Mouse (Mus musculus): ENCODE data around the gene Lrrc2. TPM values are rescaled to one million over a fixed set of nuclear protein-coding genes. Genes with fewer than 3 reads are reported as not detected.

The Lrrc2 gene
- polyA plus RNA-seq, 1 experiment, result 0.25 TPM

DNA sequence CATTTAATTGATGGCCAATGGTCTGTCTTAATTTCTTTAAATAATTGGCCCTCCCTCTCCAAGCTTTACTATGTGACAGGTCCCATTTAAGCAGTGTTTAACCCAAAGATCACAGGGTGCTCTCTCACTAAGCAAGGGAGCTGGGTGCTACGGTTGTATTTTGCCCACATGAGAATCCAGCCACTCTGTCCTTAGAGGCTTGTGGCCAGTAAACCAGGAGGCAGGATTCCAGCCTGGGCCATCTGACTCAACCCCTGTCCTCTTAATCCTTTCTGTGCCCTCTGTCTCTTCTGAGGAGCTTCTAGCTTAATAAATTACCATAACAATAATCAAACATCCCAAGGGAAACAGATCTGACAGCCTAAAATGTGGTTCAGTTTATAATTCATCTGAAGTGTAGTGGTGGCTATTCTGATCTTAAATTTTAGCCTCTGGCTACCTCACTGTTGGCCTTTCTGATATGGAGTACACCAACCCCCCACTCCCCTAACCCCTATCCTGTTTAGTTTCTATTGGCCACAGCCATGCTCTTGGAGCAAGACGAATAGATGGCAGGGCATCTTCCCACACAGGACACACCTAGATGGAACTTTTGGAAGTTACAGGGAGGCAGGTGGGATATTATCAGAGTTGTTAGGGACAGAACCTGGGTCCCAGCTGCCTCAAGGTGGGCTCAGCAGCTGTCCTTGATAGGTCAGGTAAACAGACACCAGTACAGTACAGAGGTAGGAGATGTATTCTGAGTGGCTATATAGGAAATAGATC is 3.5 kb downstream of the Lrrc2 start:
- no peak overlapping the region for H3K4me3 ChIP-seq (ENCODE audit: control insufficient read depth, low read depth, low read length)
- no peak for TF ChIP-seq POLR2A (IDR thresholded peaks at IDR 0.05; ENCODE audit: control insufficient read depth, low read depth, low read length)
- no peak for TF ChIP-seq CTCF (IDR thresholded peaks at IDR 0.05; ENCODE audit: control insufficient read depth, insufficient read depth, insufficient replicate concordance, low read depth, low read length)
- H3K36me3 ChIP-seq (ENCODE audit: control insufficient read depth, insufficient read depth, low read length), result no peaks in the 10 kb centered on the region
- no peaks in the 10 kb centered on the region for H3K4me1 ChIP-seq (ENCODE audit: control insufficient read depth, insufficient read depth, low read length)
- H3K27ac ChIP-seq (ENCODE audit: control insufficient read depth, insufficient read depth, low read depth, low read length), result no peak overlapping the region
- no peaks in the 10 kb centered on the region for H3K27me3 ChIP-seq (ENCODE audit: control insufficient read depth, insufficient read depth, low read length)

GRCm38 (mm10) chr9:110955962-110956361 is 4.6 kb downstream of the Lrrc2 start:
- Histone ChIP-seq H3K4me3 (ENCODE audit: control insufficient read depth, low read depth, low read length) (no peak overlapping the region), H3K36me3 (ENCODE audit: control insufficient read depth, insufficient read depth, low read length) (no peaks in the 10 kb centered on the region), H3K27me3 (ENCODE audit: control insufficient read depth, insufficient read depth, low read length) (no peaks in the 10 kb centered on the region), H3K27ac (ENCODE audit: control insufficient read depth, insufficient read depth, low read depth, low read length) (no peak overlapping the region), H3K4me1 (ENCODE audit: control insufficient read depth, insufficient read depth, low read length) (no peaks in the 10 kb centered on the region)
- no peak for TF ChIP-seq CTCF (IDR thresholded peaks at IDR 0.05; ENCODE audit: control insufficient read depth, insufficient read depth, insufficient replicate concordance, low read depth, low read length)
- TF ChIP-seq POLR2A (IDR thresholded peaks at IDR 0.05; ENCODE audit: control insufficient read depth, low read depth, low read length), result no peak

DNA sequence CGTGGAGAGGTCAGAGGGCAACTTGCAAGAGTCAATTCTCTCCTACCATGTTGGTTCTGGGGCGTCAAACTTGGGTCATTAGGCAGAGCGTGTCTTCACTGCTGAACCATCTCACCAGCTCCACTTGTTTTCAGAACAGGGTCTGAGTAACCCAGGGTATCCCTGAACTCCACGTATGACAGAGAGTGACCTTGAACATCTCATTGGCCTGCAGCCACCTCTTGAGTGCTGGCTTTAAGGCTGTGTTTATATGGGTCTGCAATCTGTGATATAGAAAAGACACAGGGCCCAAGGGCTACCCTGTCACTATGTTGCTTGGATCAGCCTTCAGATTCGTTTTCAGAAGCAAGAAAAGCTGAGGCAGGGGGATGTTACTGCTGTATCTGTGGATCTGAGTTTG is 8.3 kb downstream of the Lrrc2 start:
- H3K27me3 ChIP-seq (ENCODE audit: control insufficient read depth, insufficient read depth, low read length), result no peaks in the 10 kb centered on the region
- no peaks in the 10 kb centered on the region for H3K4me1 ChIP-seq (ENCODE audit: control insufficient read depth, insufficient read depth, low read length)
- H3K27ac ChIP-seq (ENCODE audit: control insufficient read depth, insufficient read depth, low read depth, low read length), result no peak overlapping the region
- no peaks in the 10 kb centered on the region for H3K36me3 ChIP-seq (ENCODE audit: control insufficient read depth, insufficient read depth, low read length)
- no peak overlapping the region for H3K4me3 ChIP-seq (ENCODE audit: control insufficient read depth, low read depth, low read length)
- TF ChIP-seq CTCF (IDR thresholded peaks at IDR 0.05; ENCODE audit: control insufficient read depth, insufficient read depth, insufficient replicate concordance, low read depth, low read length), result no peak
- no peak for TF ChIP-seq POLR2A (IDR thresholded peaks at IDR 0.05; ENCODE audit: control insufficient read depth, low read depth, low read length)

DNA sequence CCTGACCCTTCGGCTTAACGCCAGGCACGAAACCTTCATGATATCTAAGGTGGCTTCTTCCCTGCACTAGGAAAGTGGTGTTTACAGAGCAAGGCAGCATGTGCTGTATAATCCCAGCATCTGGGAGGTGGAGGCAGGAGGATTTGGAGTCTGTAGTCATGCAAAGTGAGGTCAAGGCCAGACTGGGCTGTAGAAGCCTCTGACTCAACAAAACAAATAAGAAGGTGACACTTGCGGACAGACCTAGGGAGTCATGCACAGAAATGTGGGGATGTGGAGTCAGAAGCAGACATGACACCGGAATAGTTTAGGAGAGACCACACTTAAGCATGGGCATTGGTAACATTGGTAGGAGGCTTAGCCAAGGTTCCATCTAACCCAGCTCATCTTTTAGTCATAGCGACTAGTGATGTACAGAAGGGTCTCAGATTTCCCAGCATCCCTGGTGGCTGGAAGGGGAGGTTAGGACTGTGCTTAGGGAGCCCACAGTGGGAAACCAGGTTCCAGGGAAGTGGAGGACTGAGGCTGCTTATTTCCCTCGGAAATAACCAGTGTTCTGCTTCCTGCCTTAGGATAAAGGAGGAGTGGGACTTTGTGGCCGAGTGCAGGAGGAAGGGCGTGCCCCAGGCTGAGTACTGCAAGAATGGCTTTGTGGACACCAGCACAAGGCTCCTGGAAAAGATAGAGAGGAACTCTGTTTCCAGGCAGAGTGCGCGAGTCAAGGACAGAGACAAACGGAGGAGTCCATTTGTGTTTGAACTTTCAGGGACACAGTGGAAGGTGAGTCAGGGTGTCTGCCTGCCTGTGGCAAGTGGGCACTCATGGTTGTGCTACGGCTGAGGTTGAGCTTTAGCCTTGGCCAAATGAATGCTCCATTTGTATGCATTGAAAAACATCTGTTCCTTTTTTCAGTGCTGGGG is 9.1 kb downstream of the Lrrc2 start:
- TF ChIP-seq CTCF (IDR thresholded peaks at IDR 0.05; ENCODE audit: control insufficient read depth, insufficient read depth, insufficient replicate concordance, low read depth, low read length) (no peak), POLR2A (IDR thresholded peaks at IDR 0.05; ENCODE audit: control insufficient read depth, low read depth, low read length) (no peak)

DNA sequence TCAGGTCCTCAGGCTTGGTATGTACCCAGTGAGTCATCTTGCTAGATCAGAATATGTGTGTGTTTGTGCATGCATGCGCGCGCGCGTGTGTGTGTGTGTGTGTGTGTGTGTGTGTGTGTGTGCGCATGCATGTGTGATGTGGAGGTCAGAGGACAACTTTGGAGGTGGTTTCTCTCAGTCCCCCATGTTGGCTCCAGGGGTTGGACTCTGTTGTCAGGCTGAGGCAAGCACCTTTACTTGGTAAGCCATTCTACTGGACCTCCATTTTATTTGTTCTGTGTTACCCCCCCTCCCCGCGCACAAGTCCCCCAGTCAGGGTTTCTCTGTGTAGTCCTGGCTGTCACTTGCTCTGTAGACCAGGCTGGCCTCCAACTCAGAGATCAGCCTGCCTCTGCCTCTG is 10.0 kb downstream of the Lrrc2 start:
- no peak for TF ChIP-seq CTCF (IDR thresholded peaks at IDR 0.05; ENCODE audit: control insufficient read depth, insufficient read depth, insufficient replicate concordance, low read depth, low read length)
- TF ChIP-seq POLR2A (IDR thresholded peaks at IDR 0.05; ENCODE audit: control insufficient read depth, low read depth, low read length), result no peak
- no peaks in the 10 kb centered on the region for H3K36me3 ChIP-seq (ENCODE audit: control insufficient read depth, insufficient read depth, low read length)
- no peak overlapping the region for H3K27ac ChIP-seq (ENCODE audit: control insufficient read depth, insufficient read depth, low read depth, low read length)
- H3K4me3 ChIP-seq (ENCODE audit: control insufficient read depth, low read depth, low read length), result no peak overlapping the region
- H3K27me3 ChIP-seq (ENCODE audit: control insufficient read depth, insufficient read depth, low read length), result no peaks in the 10 kb centered on the region
- H3K4me1 ChIP-seq (ENCODE audit: control insufficient read depth, insufficient read depth, low read length), result no peaks in the 10 kb centered on the region; the same call in 1 of the 2 replicates

More for the DNA sequence above, 9.1 kb downstream of the Lrrc2 start:
- no peaks in the 10 kb centered on the region for H3K36me3 ChIP-seq (ENCODE audit: control insufficient read depth, insufficient read depth, low read length)
- H3K27me3 ChIP-seq (ENCODE audit: control insufficient read depth, insufficient read depth, low read length), result no peaks in the 10 kb centered on the region
- no peak overlapping the region for H3K27ac ChIP-seq (ENCODE audit: control insufficient read depth, insufficient read depth, low read depth, low read length)
- H3K4me3 ChIP-seq (ENCODE audit: control insufficient read depth, low read depth, low read length), result no peak overlapping the region
- H3K4me1 ChIP-seq (ENCODE audit: control insufficient read depth, insufficient read depth, low read length), result no peaks in the 10 kb centered on the region; the same call in 1 of the 2 replicates

GRCm38 (mm10) chr9:110963566-110964115 is 12.3 kb downstream of the Lrrc2 start:
- Histone ChIP-seq H3K27me3 (ENCODE audit: control insufficient read depth, insufficient read depth, low read length) (no peaks in the 10 kb centered on the region), H3K27ac (ENCODE audit: control insufficient read depth, insufficient read depth, low read depth, low read length) (no peak overlapping the region), H3K4me1 (ENCODE audit: control insufficient read depth, insufficient read depth, low read length) (no peaks in the 10 kb centered on the region; the same call in 1 of the 2 replicates), H3K4me3 (ENCODE audit: control insufficient read depth, low read depth, low read length) (no peak overlapping the region), H3K36me3 (ENCODE audit: control insufficient read depth, insufficient read depth, low read length) (no peaks in the 10 kb centered on the region)
- no peak for TF ChIP-seq POLR2A (IDR thresholded peaks at IDR 0.05; ENCODE audit: control insufficient read depth, low read depth, low read length)
- no peak for TF ChIP-seq CTCF (IDR thresholded peaks at IDR 0.05; ENCODE audit: control insufficient read depth, insufficient read depth, insufficient replicate concordance, low read depth, low read length)
